ENCODE assay signal across 16 mouse cellular contexts in genomic region chr2:150828164-150828563, GRCm38 (mm10). TPM values are rescaled to one million over a fixed set of nuclear protein-coding genes. Genes with fewer than 3 reads are reported as not detected.
DNase-seq lines count a peak whose midpoint lies in the region; ATAC-seq and TF ChIP-seq lines count a peak whose summit lies in the region.
"Had no signal": no experiment of that assay in that cellular context is flagged by ENCODE, and none has a peak within 500 bp of the region (broad histone marks: within the 10 kb centered on the region; RNA-seq: fewer than 3 reads in every experiment).

No protein-coding gene starts in this region.

- WGBS in heart, adult 2 months, result 78% methylated on average over 3 of the region's 3 CpGs

- no peaks in the 10 kb centered on the region for H3K27me3 ChIP-seq in heart, adult 2 months (ENCODE audit: control insufficient read depth, insufficient read depth, low read length)
- H3K27me3 ChIP-seq: hindbrain, embryonic 15.5 days had no signal

- no peaks in the 10 kb centered on the region for H3K79me2 ChIP-seq in heart, adult 2 months (replicated peaks; ENCODE audit: control insufficient read depth, insufficient read depth, low read length)

- TF ChIP-seq CTCF in heart, adult 2 months (IDR thresholded peaks at IDR 0.05), result 0 out of 2 replicates have a peak, but pooled peaks have one; percentile 6

- TF ChIP-seq POLR2A in heart, adult 2 months (IDR thresholded peaks at IDR 0.05; ENCODE audit: insufficient read depth, low read depth, low read length), result no peak

- H3K36me3 ChIP-seq in heart, adult 2 months (ENCODE audit: control insufficient read depth, insufficient read depth, low read length), result peaks cover 3% of the 10 kb centered on the region

- no peak overlapping the region for H3K27ac ChIP-seq in heart, adult 2 months
- H3K27ac ChIP-seq: gastrocnemius, adult 2 months; hindbrain, embryonic 15.5 days had no signal

- no peak overlapping the region for H3K9ac ChIP-seq in heart, adult 2 months (ENCODE audit: low read depth, low read length)
- H3K9ac ChIP-seq: hindbrain, embryonic 15.5 days had no signal

- intact Hi-C loops in heart, adult 2 months (cut with DNase I), result no loop called here

- no peak for TF ChIP-seq EP300 in heart, adult 2 months (IDR thresholded peaks at IDR 0.05; ENCODE audit: insufficient read depth, low read depth, low read length)

- DNase-seq in heart, adult 2 months, result no peak
- no peak for DNase-seq in heart, adult 8-10 months (ENCODE audit: low spot score)
- DNase-seq in 3T3-L1 (ENCODE audit: low read depth, low spot score) (peak; percentile 59), NIH3T3 (ENCODE audit: low read depth) (peak; percentile 46)
- DNase-seq in right cerebral cortex, adult 2 months (ENCODE audit: low spot score in 2 of 2), result no peak
- no peak for DNase-seq in urinary bladder, postnatal 10 days (ENCODE audit: low spot score)
- no peak for DNase-seq in layer of hippocampus, adult 8-10 months (ENCODE audit: low spot score in 2 of 2)
- DNase-seq: adrenal gland, postnatal 25 days; cerebellum, adult 9-10 months; gastrocnemius, adult 2 months; heart, postnatal 10 days; lung, postnatal 36 days; retina, postnatal 1 day had no signal

- no peak overlapping the region for H3K4me3 ChIP-seq in heart, adult 2 months
- H3K4me3 ChIP-seq: gastrocnemius, adult 2 months; hindbrain, embryonic 15.5 days had no signal

- ATAC-seq in megakaryocyte progenitor cell, adult 5-6 weeks (replicated peaks; ENCODE audit: poor library complexity), result peak; percentile 18; the same call in 1 of the 2 replicates
- ATAC-seq: forebrain, embryonic 14.5 days had no signal

- H3K4me1 ChIP-seq in heart, adult 2 months (ENCODE audit: control insufficient read depth, insufficient read depth, low read length), result peaks cover 1% of the 10 kb centered on the region; the same call in 1 of the 2 replicates
- H3K4me1 ChIP-seq: hindbrain, embryonic 15.5 days had no signal

RNA-seq across cellular contexts. Expression of gene Pygb, which starts 41.6 kb away (rescaled TPM):
- 100 to 1,000 TPM; 448 to 514 TPM for total RNA-seq in heart, adult 2 months (2021)
- 343 and 518 TPM in 2 replicates for polyA plus RNA-seq in heart, adult 2 months (2012; rRNA removed)
- total RNA-seq in heart, adult 8-10 months (2022), result 100 to 1,000 TPM; 547 to 617 (median 604) TPM
- 8.5 and 8.7 TPM in 2 replicates for total RNA-seq in megakaryocyte progenitor cell, adult 5-6 weeks (2015)
- 24.0 and 33.9 TPM in 2 replicates for total RNA-seq in megakaryocyte progenitor cell, adult 5-6 weeks (2017)
- total RNA-seq in layer of hippocampus, adult 8-10 months (2022), result 100 to 1,000 TPM; 197 to 249 (median 221) TPM

Comparison
In these comparisons a context has a peak if more than half of its experiments do, and no peak if none do; other contexts are left out.
1. DNase-seq: peak in 3T3-L1 (single experiment) and NIH3T3 (single experiment); none in heart, adult 2 months (0 of 2), heart, adult 8-10 months (single experiment), right cerebral cortex, adult 2 months (0 of 2), urinary bladder, postnatal 10 days (single experiment) and layer of hippocampus, adult 8-10 months (0 of 2).
2. RNA of gene Pygb, which starts 41.6 kb away (total RNA-seq): 547 to 617 TPM in heart, adult 8-10 months, 448 to 514 TPM in heart, adult 2 months and 197 to 249 TPM in layer of hippocampus, adult 8-10 months; 8.5 to 33.9 TPM in megakaryocyte progenitor cell, adult 5-6 weeks; every median in the first group is over 4 times any median in the second.